ENCODE assay signal across 9 mouse cellular contexts in genomic region chr4:106787830-106788229, GRCm38 (mm10). TPM values are rescaled to one million over a fixed set of nuclear protein-coding genes. Genes with fewer than 3 reads are reported as not detected.
A peak's percentile ranks its signal among the peaks of the same experiment; 100 is the strongest.
DNase-seq lines count a peak whose midpoint lies in the region; ATAC-seq and TF ChIP-seq lines count a peak whose summit lies in the region.
"Had no signal": no experiment of that assay in that cellular context is flagged by ENCODE, and none has a peak within 500 bp of the region (broad histone marks: within the 10 kb centered on the region; RNA-seq: fewer than 3 reads in every experiment).

No protein-coding gene starts in this region.

- WGBS in kidney, postnatal 0 days: 36% methylated on average over 7 of the region's 7 CpGs
- 68% methylated on average over 7 of the region's 7 CpGs for WGBS in kidney, adult 2 months
- WGBS in embryonic facial prominence, embryonic 10.5 days: 59% methylated on average over 7 of the region's 7 CpGs
- 51% methylated on average over 7 of the region's 7 CpGs for WGBS in neural tube, embryonic 15.5 days

- no peaks in the 10 kb centered on the region for H3K36me3 ChIP-seq in kidney, postnatal 0 days (ENCODE audit: insufficient read depth, low read length)
- no peaks in the 10 kb centered on the region for H3K36me3 ChIP-seq in kidney, adult 2 months (ENCODE audit: control insufficient read depth, insufficient read depth, low read length)
- peaks cover 0 to 12% of the 10 kb centered on the region in 2 experiments for H3K36me3 ChIP-seq in CH12.LX (replicated peaks in 1 of 2; ENCODE audit: control insufficient read depth in 1 of 2, insufficient read depth in 1 of 2, low read length in 1 of 2)
- no peaks in the 10 kb centered on the region for H3K36me3 ChIP-seq in embryonic facial prominence, embryonic 10.5 days (replicated peaks)
- no peaks in the 10 kb centered on the region for H3K36me3 ChIP-seq in neural tube, embryonic 15.5 days

- ATAC-seq in kidney, postnatal 0 days (replicated peaks; ENCODE audit: low FRiP score, low read depth): no peak
- no peak for ATAC-seq in neural tube, embryonic 15.5 days (ENCODE audit: low FRiP score)
- no peak for ATAC-seq in cerebellum, adult (ENCODE audit: insufficient number of reproducible peaks, low FRiP score, low TSS enrichment)

- TF ChIP-seq RAD21 in CH12.LX (IDR thresholded peaks at IDR 0.05; ENCODE audit: low read depth, low read length): no peak

- H3K9me3 ChIP-seq in kidney, postnatal 0 days (replicated peaks; ENCODE audit: low read length): no peaks in the 10 kb centered on the region
- H3K9me3 ChIP-seq in CH12.LX (replicated peaks; ENCODE audit: low read length): no peaks in the 10 kb centered on the region
- no peaks in the 10 kb centered on the region for H3K9me3 ChIP-seq in embryonic facial prominence, embryonic 10.5 days
- H3K9me3 ChIP-seq in neural tube, embryonic 15.5 days (replicated peaks): no peaks in the 10 kb centered on the region

- peak; percentile 76 for DNase-seq in kidney, postnatal 0 days (ENCODE audit: low spot score)
- DNase-seq in kidney, adult 2 months: no peak
- peak; percentile 97 for DNase-seq in CH12.LX (ENCODE audit: extremely low read depth)
- peak; percentile 60 for DNase-seq in embryonic facial prominence, embryonic 10.5 days (ENCODE audit: low spot score)
- peak; percentile 13 to 49 for DNase-seq in left cerebral cortex, adult 8-10 months (ENCODE audit: low spot score in 2 of 2)
- no peak for DNase-seq in layer of hippocampus, postnatal 25 days (ENCODE audit: extremely low spot score in 1 of 2, low spot score in 1 of 2)

- TF ChIP-seq EP300 in CH12.LX (IDR thresholded peaks at IDR 0.05; ENCODE audit: low read length): peak; percentile 94

- no peaks in the 10 kb centered on the region; the same call in 1 of the 2 replicates for H3K79me2 ChIP-seq in CH12.LX (replicated peaks; ENCODE audit: control insufficient read depth, extremely low read depth, insufficient read depth, poor library complexity, severe bottlenecking)

- no peak overlapping the region for H3K4me3 ChIP-seq in kidney, postnatal 0 days (replicated peaks; ENCODE audit: low read depth, low read length)
- no peak overlapping the region for H3K4me3 ChIP-seq in kidney, adult 2 months (ENCODE audit: insufficient read depth, low read depth, low read length)
- H3K4me3 ChIP-seq in CH12.LX (replicated peaks in 1 of 3; ENCODE audit: low read depth in 2 of 3, low read length in 2 of 3, poor library complexity in 1 of 3): peak overlapping the region in 2 of 3 experiments; percentile 4 to 46
- H3K4me3 ChIP-seq in embryonic facial prominence, embryonic 10.5 days: no peak overlapping the region
- H3K4me3 ChIP-seq in neural tube, embryonic 15.5 days (replicated peaks): no peak overlapping the region

- TF ChIP-seq CTCF in kidney, postnatal 0 days (IDR thresholded peaks at IDR 0.05; ENCODE audit: low read depth): no peak
- TF ChIP-seq CTCF in kidney, adult 2 months (conservative IDR thresholded peaks at IDR 0.05; ENCODE audit: insufficient read depth, insufficient read length, low read depth, low read length): no peak
- no peak; a peak in 1 of 4 replicates for TF ChIP-seq CTCF in CH12.LX (conservative IDR thresholded peaks at IDR 0.05 in 1 of 2, IDR thresholded peaks at IDR 0.05 in 1 of 2; ENCODE audit: low read depth in 2 of 2, low read length in 2 of 2)

- dilution Hi-C loops in CH12.LX (cut with MboI; ENCODE audit: extremely low pct_ligation_motif_present, extremely low pct_unique_long_range_greater_than_20kb, low sequenced_read_pairs): no loop called here

- no peak overlapping the region for H3K4me2 ChIP-seq in kidney, postnatal 0 days (ENCODE audit: low read length)
- peak overlapping the region; percentile 87 for H3K4me2 ChIP-seq in CH12.LX (ENCODE audit: insufficient read depth, low read depth, poor library complexity, severe bottlenecking)
- no peak overlapping the region for H3K4me2 ChIP-seq in neural tube, embryonic 15.5 days

- no peak overlapping the region for H3K9ac ChIP-seq in kidney, postnatal 0 days (ENCODE audit: low read depth, low read length)
- peak overlapping the region; percentile 67 for H3K9ac ChIP-seq in CH12.LX (ENCODE audit: insufficient read depth, low read depth)
- H3K9ac ChIP-seq in neural tube, embryonic 15.5 days (replicated peaks): no peak overlapping the region

- peaks cover 21% of the 10 kb centered on the region for H3K4me1 ChIP-seq in kidney, postnatal 0 days (replicated peaks; ENCODE audit: insufficient read depth, low read length)
- no peaks in the 10 kb centered on the region for H3K4me1 ChIP-seq in kidney, adult 2 months (ENCODE audit: control insufficient read depth, insufficient read depth, low read length)
- peaks cover 41 to 85% of the 10 kb centered on the region in 2 experiments for H3K4me1 ChIP-seq in CH12.LX (ENCODE audit: control insufficient read depth in 1 of 2, insufficient read depth in 2 of 2)
- H3K4me1 ChIP-seq in embryonic facial prominence, embryonic 10.5 days: peaks cover 66% of the 10 kb centered on the region
- peaks cover 39% of the 10 kb centered on the region for H3K4me1 ChIP-seq in neural tube, embryonic 15.5 days

- no peak overlapping the region for H3K27ac ChIP-seq in kidney, postnatal 0 days
- H3K27ac ChIP-seq in kidney, adult 2 months (ENCODE audit: insufficient read depth, low read depth, low read length): no peak overlapping the region
- H3K27ac ChIP-seq in CH12.LX (ENCODE audit: insufficient read depth, low read depth): peak overlapping the region; percentile 97
- peak overlapping the region; percentile 91 for H3K27ac ChIP-seq in embryonic facial prominence, embryonic 10.5 days (replicated peaks)
- 0 out of 2 replicates have a peak overlapping the region, but pooled peaks have one; percentile 19 for H3K27ac ChIP-seq in neural tube, embryonic 15.5 days (replicated peaks)

- in situ Hi-C loops in CH12.LX (cut with MboI; ENCODE audit: low pct_ligation_motif_present, low pct_unique_long_range_greater_than_20kb, low sequenced_read_pairs): no loop called here

- no peaks in the 10 kb centered on the region for H3K27me3 ChIP-seq in kidney, postnatal 0 days (ENCODE audit: insufficient read depth, low read length)
- H3K27me3 ChIP-seq in kidney, adult 2 months (replicated peaks; ENCODE audit: control insufficient read depth, insufficient read depth, low read length): no peaks in the 10 kb centered on the region
- no peaks in the 10 kb centered on the region for H3K27me3 ChIP-seq in CH12.LX (replicated peaks)
- H3K27me3 ChIP-seq in embryonic facial prominence, embryonic 10.5 days (replicated peaks; ENCODE audit: low read depth, poor library complexity, severe bottlenecking): no peaks in the 10 kb centered on the region
- H3K27me3 ChIP-seq in neural tube, embryonic 15.5 days (replicated peaks): no peaks in the 10 kb centered on the region

- TF ChIP-seq POLR2A in kidney, adult 2 months (IDR thresholded peaks at IDR 0.05; ENCODE audit: low read depth, low read length): no peak
- TF ChIP-seq POLR2A in CH12.LX (IDR thresholded peaks at IDR 0.05; ENCODE audit: low read depth, low read length): peak; percentile 55; the same call in 1 of the 2 replicates

TF ChIP-seq in CH12.LX, 34 proteins besides CTCF, POLR2A, EP300 and RAD21 (continues in another document):
- TF ChIP-seq MAX (IDR thresholded peaks at IDR 0.05; ENCODE audit: low read length) (no peak; the same call in none of the 2 replicates), MXI1 (IDR thresholded peaks at IDR 0.05; ENCODE audit: low read depth, low read length) (0 out of 2 replicates have a peak, but pooled peaks have one; percentile 46), UBTF (IDR thresholded peaks at IDR 0.05; ENCODE audit: low read depth, low read length) (no peak; the same call in 1 of the 2 replicates), POLR2AphosphoS2 (IDR thresholded peaks at IDR 0.05; ENCODE audit: low read depth, low read length) (no peak), MAZ (IDR thresholded peaks at IDR 0.05; ENCODE audit: low read depth, low read length) (peak; percentile 97), MEF2A (IDR thresholded peaks at IDR 0.05; ENCODE audit: borderline replicate concordance, low read depth, low read length) (peak; percentile 90), GABPA (IDR thresholded peaks at IDR 0.05; ENCODE audit: insufficient replicate concordance, low read depth, low read length) (no peak), BHLHE40 (IDR thresholded peaks at IDR 0.05; ENCODE audit: low read depth, low read length) (peak; percentile 83), CHD2 (IDR thresholded peaks at IDR 0.05; ENCODE audit: low read length) (peak; percentile 97)

RNA-seq across cellular contexts. Expression of gene Acot11, which starts 17.0 kb away (rescaled TPM):
- 1.7 and 1.9 TPM in 2 replicates for polyA plus RNA-seq in kidney, postnatal 0 days (2015; fragmentation: Nextera tagmentation; extraction: Ambion mirVana)
- 18.2 and 20.2 TPM in 2 replicates for polyA plus RNA-seq in kidney, adult 2 months (2012; rRNA removed)
- total RNA-seq in CH12.LX (2012; rRNA removed) (4.8 and 6.8 TPM in 2 replicates), CH12.LX (2014; rRNA removed) (2.0 and 2.3 TPM in 2 replicates)
- 4.3 and 4.4 TPM in 2 replicates for polyA plus RNA-seq in CH12.LX (2012; ENCODE audit: insufficient read length, low read depth)
- 1.6 and 2.1 TPM in 2 replicates for polyA plus RNA-seq in embryonic facial prominence, embryonic 10.5 days (2016; fragmentation: Nextera tagmentation; extraction: Ambion mirVana)
- 10 to 100 TPM; 31.0 to 59.2 (median 51.8) TPM for total RNA-seq in left cerebral cortex, adult 8-10 months (2022)
- polyA plus RNA-seq in neural tube, embryonic 15.5 days (2015; fragmentation: Nextera tagmentation; extraction: Ambion mirVana): 2.4 and 3.1 TPM in 2 replicates
- total RNA-seq in layer of hippocampus, postnatal 25 days (2021): 10 to 100 TPM; 45.7 to 46.8 TPM

RNA-seq across cellular contexts. Expression of gene Fam151a, which starts 54.1 kb away (rescaled TPM):
- polyA plus RNA-seq in kidney, postnatal 0 days (2015; fragmentation: Nextera tagmentation; extraction: Ambion mirVana): 8.8 and 11.4 TPM in 2 replicates
- polyA plus RNA-seq in kidney, adult 2 months (2012; rRNA removed): 265 and 295 TPM in 2 replicates
- total RNA-seq in CH12.LX (2012; rRNA removed) (0.34 and 0.38 TPM in 2 replicates), CH12.LX (2014; rRNA removed) (0.11 TPM in 1 of 2 replicates, not detected in the other)
- polyA plus RNA-seq in CH12.LX (2012; ENCODE audit: insufficient read length, low read depth): 0.24 TPM in 1 of 2 replicates, not detected in the other
- polyA plus RNA-seq in embryonic facial prominence, embryonic 10.5 days (2016; fragmentation: Nextera tagmentation; extraction: Ambion mirVana): 0.11 and 0.40 TPM in 2 replicates
- under 1 TPM in 1 of 4 experiments, not detected in 3; 0.30 TPM for total RNA-seq in left cerebral cortex, adult 8-10 months (2022)
- polyA plus RNA-seq in neural tube, embryonic 15.5 days (2015; fragmentation: Nextera tagmentation; extraction: Ambion mirVana): 0.10 TPM in 1 of 2 replicates, not detected in the other
- not detected for total RNA-seq in layer of hippocampus, postnatal 25 days (2021)
- total RNA-seq: left cerebral cortex, postnatal 10 days had no signal

RNA-seq across cellular contexts. Expression of gene Mroh7, which starts 57.1 kb away (rescaled TPM):
- 0.58 and 0.91 TPM in 2 replicates for polyA plus RNA-seq in kidney, postnatal 0 days (2015; fragmentation: Nextera tagmentation; extraction: Ambion mirVana)
- 9.2 and 9.7 TPM in 2 replicates for polyA plus RNA-seq in kidney, adult 2 months (2012; rRNA removed)
- total RNA-seq in CH12.LX (2012; rRNA removed): 0.04 TPM in 1 of 2 replicates, not detected in the other
- not detected in 2 replicates for total RNA-seq in CH12.LX (2014; rRNA removed)
- not detected in 2 replicates for polyA plus RNA-seq in CH12.LX (2012; ENCODE audit: insufficient read length, low read depth)
- 0.05 and 0.08 TPM in 2 replicates for polyA plus RNA-seq in embryonic facial prominence, embryonic 10.5 days (2016; fragmentation: Nextera tagmentation; extraction: Ambion mirVana)
- total RNA-seq in left cerebral cortex, adult 8-10 months (2022): 1 to 10 TPM; 3.2 to 5.7 (median 4.0) TPM
- 0.33 and 0.38 TPM in 2 replicates for polyA plus RNA-seq in neural tube, embryonic 15.5 days (2015; fragmentation: Nextera tagmentation; extraction: Ambion mirVana)
- total RNA-seq in layer of hippocampus, postnatal 25 days (2021): 1 to 10 TPM; 2.0 to 2.4 TPM

Comparison
In these comparisons a context has a peak if more than half of its experiments do, and no peak if none do; other contexts are left out.
1. DNase-seq: peak in kidney, postnatal 0 days (single experiment), CH12.LX (single experiment), embryonic facial prominence, embryonic 10.5 days (single experiment) and left cerebral cortex, adult 8-10 months (2 of 2); none in kidney, adult 2 months (single experiment) and layer of hippocampus, postnatal 25 days (0 of 2).
2. RNA of gene Fam151a, which starts 54.1 kb away (polyA plus RNA-seq): 265 to 295 TPM in kidney, adult 2 months; 8.8 to 11.4 TPM in kidney, postnatal 0 days, 0.11 to 0.40 TPM in embryonic facial prominence, embryonic 10.5 days, 0.24 TPM in CH12.LX and 0.10 TPM in neural tube, embryonic 15.5 days; every median in the first group is over 10 times any median in the second.
3. H3K27ac ChIP-seq: peak in CH12.LX (single experiment), embryonic facial prominence, embryonic 10.5 days (single experiment) and neural tube, embryonic 15.5 days (single experiment); none in kidney, postnatal 0 days (single experiment) and kidney, adult 2 months (single experiment).
4. H3K4me3 ChIP-seq: peak in CH12.LX (2 of 3); none in kidney, postnatal 0 days (single experiment), kidney, adult 2 months (single experiment), embryonic facial prominence, embryonic 10.5 days (single experiment) and neural tube, embryonic 15.5 days (single experiment).